Mouse (Mus musculus) thymus, postnatal 4 days (tissue): ENCODE data around the gene Msh5.
A peak's percentile ranks its signal among the peaks of the same experiment; 100 is the strongest.
"Not testable (repeated sequence)": the region's sequence is repeated elsewhere in the genome, so short reads cannot be mapped to it uniquely, and the experiment has no call there.

Experiments used
- DNase-seq: peaks from one replicate; pipeline ENCODE4 v3.0.0; 2021

The Msh5 gene

GRCm38 (mm10) chr17:35047688-35048087 is 1.1 kb upstream of the Msh5 start:
- no peak for DNase-seq

DNA sequence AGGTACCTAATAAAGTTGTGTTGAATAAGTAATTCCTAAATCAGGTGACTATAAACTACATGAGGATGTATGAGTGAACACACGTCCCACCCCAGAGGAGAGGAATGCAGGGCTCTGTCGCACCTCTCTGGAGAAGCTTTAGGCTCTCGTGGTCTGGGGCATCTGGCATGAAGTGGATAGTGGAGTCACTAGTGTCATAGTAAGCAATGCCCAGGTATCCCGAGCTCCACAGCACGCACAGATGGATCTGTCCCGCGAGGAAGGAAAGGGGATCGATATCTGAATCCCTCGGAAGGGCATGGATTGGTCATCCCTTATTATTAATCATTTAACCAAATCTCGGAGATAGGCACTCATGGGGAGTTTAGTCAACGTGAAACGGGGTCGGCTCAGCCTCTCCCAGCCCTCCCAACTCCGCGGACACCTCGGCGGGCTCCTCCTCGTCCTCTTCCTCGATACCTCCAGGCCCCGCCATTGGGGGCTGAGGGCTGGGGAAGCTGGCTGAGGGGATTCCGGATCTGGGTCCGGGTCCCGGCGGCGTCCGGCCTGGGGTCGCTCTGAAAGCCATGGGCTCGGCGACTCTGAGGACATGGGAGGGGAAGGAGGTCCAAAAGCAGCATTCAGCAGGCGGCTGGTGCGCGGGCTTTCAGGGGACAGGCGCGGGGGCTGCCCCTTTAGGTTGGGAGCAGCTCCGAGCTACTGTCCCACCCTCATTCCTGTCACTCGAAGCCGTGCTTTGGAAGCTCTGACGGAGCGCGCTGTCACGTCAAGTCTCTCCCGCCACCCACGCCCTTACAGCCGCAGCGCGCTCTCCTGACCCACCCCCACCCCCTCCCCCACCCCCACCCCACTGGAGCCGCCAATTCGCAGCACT is 501 bp downstream of the Msh5 start:
- peak; percentile 38 for DNase-seq

DNA sequence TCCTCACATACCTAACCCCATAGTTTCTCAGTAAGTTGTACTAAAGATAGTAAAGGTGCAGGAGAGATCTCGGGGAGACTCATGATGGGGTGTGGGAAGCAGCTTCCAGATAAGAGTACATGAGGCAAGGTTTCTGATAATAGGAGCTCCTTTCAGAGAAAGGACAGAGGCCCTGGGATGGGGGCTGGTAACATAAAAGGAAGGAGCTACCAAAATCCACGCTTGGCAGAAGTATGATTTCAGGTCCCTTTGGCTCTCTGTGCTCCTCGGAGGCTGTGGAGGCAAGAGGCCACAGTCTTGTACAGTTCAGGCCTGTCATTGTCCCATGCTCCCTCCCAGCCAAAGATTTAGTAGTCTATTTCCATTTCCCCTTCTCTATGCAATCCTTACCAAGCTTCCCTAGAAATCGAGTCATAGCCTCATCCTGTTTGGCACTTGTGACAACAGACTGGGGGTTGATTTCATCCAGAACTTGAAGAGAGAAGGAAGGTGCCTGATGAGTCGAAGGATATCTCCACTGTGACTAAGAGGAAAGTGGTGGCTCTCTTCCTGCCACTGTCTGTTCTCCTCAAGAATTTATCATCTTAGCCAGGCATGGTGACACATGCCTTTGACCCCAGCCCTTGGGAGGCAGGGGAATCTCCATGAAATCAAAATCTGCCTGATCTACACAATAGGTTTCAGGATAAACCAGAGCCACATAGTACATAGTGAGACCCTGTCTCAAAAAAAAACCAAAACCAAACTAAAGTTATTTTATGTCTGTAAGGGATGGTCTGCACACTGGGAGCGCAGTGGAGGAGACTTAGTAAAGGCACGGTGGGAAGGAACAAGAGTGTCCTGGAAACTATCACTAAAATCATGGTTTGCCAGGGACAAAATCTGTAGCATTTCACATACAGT is 1.4 kb downstream of the Msh5 start:
- DNase-seq, result no peak

DNA sequence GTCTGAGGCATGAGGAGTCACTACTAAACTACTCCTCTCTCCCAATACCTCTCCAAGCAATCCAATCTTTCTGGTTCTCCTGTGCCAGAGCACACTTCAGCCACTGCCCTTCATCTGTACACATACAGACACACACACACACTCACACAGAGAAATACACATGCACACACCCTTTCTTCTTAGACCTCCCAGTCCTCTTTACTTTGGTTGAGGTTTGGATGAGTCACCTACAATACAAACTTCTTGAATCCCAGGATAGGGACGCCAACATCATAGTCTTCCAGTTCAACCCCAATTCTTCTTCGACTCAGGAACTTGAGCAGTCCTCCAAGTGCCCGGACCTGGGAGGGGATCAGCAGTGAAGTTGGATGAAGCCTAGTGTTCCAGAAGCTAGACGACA is 2.8 kb downstream of the Msh5 start:
- DNase-seq, result no peak

GRCm38 (mm10) chr17:35039121-35039873 is 7.2 kb downstream of the Msh5 start:
- no peak for DNase-seq

DNA sequence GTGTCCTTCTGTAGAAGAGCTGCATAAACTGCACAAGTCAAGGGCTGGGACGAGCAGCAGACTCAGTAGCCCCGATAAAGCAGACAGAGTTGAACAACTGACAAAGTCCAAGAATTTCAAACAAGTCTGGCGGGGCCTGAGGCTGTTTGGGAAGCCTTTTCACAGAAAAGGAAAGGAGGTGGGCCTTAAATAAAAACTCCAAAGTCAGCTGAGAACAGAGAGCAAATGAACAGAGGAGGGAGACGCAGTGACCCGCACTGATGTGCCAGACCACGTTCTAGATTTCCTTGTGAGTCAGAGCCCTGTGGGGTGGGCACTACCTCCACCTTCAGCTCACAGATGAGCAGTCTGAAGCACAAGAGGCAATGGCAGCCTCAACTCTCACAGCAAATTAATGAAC is 11.6 kb downstream of the Msh5 start:
- no peak for DNase-seq

DNA sequence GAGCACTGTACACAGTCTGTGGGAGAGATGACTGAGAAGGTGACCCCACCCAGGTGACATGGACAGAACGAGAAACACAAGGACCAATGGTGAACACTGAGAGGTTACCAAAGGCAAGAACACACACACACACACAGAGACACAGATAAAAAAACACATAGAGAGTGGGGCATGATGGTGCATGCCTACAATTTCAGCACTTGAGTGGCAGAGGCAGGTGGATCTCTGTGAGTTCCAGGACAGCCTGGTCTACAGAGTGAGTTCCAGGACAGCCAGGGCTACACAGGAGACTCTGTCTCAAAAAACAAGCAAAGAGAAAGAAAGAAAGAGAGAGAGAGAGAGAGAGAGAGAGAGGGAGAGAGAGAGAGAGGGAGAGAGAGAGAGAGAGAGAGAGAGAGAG is 12.8 kb downstream of the Msh5 start:
- not testable (repeated sequence) for DNase-seq

GRCm38 (mm10) chr17:35032323-35032870 is 14.1 kb downstream of the Msh5 start:
- no peak for DNase-seq

GRCm38 (mm10) chr17:35031880-35032279 is 14.7 kb downstream of the Msh5 start:
- no peak for DNase-seq

- no peak for DNase-seq
These were observed 15.3 kb downstream of the Msh5 start for GRCm38 (mm10) chr17:35031272-35031671.

GRCm38 (mm10) chr17:35029691-35030532 is 16.6 kb downstream of the Msh5 start:
- peak; percentile 61 for DNase-seq

GRCm38 (mm10) chr17:35028315-35028714 is 18.2 kb downstream of the Msh5 start:
- no peak for DNase-seq

DNA sequence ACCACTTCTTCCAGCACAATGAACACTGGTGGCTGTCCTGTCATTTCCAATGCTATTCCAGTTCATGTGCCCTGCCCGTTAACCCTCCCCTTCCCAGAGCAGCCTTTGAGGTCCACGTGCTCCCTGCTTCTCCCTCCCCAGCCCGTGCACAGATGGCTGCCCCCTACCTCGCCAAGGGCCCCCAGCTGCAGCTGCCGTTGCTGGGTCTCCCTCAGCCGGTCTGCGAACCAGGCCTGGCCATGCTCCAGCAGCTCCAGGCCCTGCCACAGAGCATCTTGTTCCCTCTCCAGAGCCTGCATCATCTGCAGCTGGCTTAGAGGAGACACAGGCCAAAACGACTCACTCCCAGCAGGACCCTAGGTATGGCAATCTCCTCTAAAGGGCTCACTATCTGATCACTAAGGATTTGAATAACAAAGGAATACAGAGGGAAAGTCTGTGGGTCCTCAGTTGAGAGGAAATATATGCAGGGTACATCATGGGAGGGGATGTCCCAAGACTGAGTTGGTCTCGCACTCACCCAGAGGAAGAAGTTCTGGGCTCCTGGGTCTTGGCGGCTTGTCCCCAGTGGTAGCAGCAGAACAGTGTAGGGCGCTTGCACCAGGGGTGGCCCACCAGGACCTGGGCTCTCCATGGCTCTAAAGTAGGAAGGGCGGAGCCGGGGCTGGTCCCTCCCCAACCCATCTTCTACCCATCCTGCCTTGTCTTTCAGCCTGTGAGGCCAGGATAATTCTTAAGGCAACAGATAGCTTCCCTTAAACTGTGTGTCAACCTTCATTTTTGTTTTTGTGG is 19.1 kb downstream of the Msh5 start, which contains the start of gene Sapcd1:
Gene Sapcd1 (minus strand): TSS at position 740 of the 792 bp plus-strand sequence.
- peak; percentile 59 for DNase-seq

DNA sequence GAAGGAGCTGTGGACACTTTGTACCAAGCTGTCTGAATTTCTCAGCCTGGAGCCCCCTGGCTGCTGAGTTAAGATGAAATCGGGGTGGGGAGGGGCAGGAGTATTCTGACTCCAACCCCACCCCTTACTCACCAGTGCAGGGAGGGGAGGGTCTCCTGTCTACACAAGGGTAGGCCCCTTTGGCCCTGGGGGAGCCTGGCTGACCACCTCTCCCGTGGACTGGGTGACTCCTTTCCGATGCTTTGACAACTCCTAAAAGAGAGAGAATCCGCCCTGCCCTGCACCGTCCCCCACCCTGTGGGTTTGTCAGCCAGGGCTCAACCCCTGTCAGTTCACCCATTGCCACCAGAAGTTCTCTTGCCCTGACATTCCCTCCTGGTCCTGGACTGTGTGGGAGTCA is 20.3 kb downstream of the Msh5 start:
- no peak for DNase-seq

DNA sequence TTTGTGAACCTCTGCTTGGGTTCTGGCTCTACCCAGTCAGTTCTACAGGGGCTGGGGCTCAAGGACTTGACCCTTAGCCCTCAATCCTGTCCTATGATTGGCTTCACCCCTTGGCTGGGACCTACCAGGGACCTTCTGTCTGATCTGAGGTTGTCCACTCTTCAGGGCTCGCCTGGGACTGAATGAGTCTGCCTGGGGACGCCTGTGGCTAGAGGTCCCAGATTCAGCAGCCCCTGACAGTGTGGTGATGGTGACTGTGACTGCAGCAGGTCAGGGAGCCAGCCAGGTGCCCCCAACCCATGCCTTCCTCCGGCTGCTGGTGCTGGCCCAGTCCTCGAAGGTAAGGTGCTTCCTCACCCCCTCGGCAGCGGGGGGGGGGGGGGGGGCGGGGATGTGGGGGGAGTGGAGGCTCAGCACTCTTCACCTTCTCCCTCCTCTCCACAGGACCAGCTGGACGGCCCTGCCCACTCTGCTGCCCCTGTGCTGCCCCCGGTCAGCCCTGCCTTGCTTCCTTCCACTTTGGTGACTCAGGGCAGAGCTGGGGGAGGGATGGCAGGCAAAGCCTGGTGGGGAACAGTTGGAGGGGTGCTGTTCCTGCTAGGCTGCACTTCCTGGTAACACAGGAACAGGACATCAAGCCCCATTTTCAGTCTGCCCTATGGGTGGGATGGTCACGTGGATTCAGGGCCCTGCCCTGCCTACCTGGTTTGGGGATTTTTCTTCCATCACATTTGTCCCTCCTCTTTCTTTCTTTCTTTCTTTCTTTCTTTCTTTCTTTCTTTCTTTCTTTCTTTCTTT is 21.7 kb downstream of the Msh5 start:
- no peak for DNase-seq

GRCm38 (mm10) chr17:35024261-35024660 is 22.3 kb downstream of the Msh5 start:
- DNase-seq, result no peak

- DNase-seq, result no peak
These were observed 22.8 kb downstream of the Msh5 start for GRCm38 (mm10) chr17:35023756-35024155.

- DNase-seq, result no peak
These were observed 23.3 kb downstream of the Msh5 start for GRCm38 (mm10) chr17:35023221-35023620.

DNA sequence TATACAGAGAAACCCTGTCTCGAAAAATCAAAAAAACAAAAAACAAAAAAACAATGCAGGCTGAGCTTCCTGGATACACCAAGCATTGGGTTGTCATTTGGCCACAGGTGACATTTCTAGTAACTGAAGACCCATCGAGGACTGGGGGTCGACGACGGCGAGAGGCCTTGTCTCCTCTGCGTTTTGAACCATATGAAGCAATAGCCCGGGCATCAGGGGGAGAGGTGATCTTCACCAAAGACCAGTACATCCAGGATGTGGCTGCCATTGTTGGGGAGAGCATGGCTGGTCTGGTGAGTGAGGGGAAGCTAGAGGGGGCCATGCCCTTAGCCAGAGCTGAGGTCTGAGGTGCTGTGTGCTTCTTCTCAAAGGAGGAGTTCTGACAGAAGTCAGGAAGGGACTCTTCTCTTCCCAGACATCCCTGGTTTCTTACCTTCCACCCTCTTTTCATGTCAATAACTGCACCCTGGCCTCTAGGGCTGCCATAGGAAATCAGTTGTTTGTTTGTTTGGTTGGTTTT is 23.9 kb downstream of the Msh5 start:
- no peak for DNase-seq
